Mouse (Mus musculus): Measurements from ENCODE around the gene Nmrk2.

Nmrk2 gene

DNA sequence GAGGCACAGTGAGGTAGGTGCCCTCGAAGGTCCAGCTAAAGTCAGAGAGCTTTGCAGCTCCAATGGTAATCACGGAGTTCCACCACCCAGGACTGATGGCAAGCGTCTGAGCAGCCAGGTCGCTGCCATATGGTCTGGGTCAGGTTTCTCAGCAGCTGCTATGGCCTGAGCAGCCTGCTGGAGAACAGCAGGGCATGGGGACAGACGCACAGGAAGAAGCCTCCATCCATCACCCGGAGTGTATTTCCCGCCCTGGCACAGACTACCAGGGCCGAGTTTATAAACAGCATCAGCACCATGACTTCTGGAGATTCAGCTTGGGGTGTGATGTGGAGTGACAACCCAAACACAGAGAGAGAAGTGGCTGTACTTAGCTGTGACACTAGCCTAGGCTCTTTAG, 36.7 kb downstream of the Nmrk2 start:
- in situ Hi-C loops (cut with MboI, MseI), result no loop called here

DNA sequence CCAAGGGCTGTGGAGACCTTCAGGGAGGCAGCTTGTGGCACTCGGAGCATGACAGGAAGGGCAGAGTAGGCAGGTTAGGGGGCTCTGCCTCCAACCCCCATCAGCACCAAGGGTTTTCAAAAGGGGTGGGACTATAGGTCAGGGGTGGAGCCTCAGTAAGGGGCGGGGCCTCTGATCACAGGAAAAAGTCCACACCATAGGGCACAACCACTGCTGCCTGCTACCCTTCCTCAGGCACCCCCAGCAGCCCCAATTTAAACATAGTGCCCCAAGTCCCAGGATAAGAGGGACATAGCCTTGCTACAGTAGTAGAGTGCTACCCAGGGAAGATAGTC, 39.6 kb downstream of the Nmrk2 start:
- in situ Hi-C loops (cut with MboI, MseI), result loop anchor here (5.0 kb wide), 1 partner anchor 55 kb away; the partner anchor contains the start of gene Map2k2

DNA sequence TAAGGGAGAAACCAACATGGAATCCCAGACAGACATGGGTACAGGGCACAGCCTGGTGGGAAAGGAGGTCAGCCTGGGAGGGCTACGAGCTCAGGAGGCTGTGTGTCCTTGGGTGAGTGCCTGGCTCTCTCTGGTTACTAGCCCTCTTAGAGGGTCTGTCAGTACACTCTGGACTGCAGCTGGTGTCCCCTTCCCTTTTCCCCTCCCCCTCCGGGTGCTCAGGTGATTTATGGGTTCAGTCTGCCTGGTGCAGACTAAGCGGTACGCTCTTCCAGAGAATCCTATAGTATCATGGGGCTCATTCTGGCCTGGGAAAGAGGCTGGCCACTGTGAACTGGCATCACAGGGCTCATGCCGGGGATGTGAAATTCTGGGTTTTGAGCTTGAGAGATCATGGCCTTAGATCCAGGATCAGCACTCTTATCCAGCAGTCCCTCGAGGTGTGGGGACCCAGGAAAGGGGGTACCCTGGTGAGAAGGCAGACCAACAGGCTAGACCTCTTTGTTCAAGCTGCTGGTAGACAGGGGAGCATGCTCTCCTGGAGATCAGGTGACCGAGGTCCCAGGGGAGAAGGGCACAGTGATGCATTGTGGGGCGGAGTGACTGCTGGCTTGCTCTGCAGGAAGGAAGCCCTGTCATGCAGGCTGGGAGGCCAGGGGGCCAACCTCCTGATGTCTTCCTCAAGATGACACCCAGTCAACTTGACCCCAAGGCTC, 40.1 kb downstream of the Nmrk2 start:
- in situ Hi-C loops (cut with MboI, MseI), result loop anchor here (5.0 kb wide), 1 partner anchor 54 kb away; the partner anchor contains the start of gene Map2k2

DNA sequence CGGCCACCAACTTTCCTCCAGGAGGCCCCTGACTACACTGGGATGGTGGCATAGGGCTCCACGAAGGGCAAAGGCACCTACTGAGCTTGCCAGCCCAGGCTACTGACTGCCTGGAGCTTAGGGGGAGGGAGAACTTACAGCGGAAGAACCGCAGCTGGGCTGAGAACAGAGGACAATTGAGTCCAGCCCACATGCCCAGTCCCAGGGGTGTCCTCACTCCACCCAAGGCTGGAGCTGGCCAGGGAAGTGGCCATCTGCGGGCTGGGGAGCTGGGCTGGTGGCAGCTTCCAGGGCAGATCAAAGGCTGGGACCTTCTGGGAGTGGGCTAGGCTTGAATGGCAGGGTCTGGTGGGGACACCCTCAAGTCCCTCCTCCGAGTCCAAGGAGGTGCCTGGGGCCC, 47.1 kb downstream of the Nmrk2 start:
- in situ Hi-C loops (cut with MboI, MseI), result no loop called here

DNA sequence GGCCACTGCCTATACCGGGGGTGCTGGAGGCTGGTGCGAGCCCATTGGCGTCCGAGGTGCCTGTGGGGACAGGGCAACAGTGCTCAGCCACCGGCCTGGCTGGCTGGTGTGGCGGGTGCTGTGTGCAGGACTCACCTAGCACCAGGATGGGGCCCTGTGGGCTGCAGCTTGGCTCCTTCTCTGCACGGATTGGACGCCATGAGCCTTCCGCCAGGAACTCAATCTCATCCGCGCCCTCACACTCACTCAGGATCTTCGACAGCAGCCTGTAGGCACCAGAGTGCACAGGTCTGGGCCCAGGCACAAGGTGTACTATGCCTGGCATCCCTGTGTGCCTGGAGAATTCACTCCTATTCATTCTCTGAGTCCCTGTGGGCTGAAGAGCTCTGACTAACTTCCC, 47.5 kb downstream of the Nmrk2 start:
- in situ Hi-C loops (cut with MboI, MseI), result no loop called here

DNA sequence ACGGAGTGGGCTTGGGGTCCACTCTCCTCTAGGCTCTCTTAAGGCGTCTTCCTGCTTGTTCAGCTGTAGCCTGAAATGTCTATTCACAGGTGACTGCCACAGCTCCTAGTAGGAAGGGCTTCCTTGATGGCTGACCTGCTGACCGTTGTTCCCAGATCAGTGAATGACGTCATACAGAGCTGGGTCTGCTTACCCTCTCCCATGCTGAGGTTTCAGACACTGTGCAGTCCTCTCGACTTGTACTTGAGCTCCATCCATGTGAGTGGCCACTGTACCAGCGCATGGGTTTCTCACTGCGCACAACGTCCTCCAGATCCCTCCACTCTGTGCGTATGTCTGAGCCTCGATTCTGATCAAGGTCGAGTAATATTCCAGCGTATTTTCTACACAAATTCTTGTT, 49.2 kb downstream of the Nmrk2 start:
- in situ Hi-C loops (cut with MboI, MseI), result no loop called here

DNA sequence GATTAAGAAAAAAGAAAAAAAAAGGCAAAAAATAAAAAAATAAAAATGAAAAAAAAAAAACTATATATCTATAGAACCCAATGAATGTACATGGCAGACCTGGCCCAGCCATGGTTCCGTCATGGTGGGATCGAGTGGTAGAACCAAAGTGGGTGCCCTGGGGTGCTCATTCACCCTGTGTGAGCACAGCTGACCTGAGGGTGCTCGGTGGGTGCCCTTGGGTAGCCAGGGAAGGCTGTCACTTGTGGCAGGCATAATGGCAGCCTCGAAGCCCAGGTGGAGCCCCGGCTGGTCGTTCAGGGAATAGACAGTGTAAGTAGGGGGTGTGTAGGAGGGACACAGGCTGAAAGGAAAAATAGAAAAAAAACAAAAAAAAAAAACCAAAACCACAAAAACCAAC, 50.6 kb downstream of the Nmrk2 start:
- in situ Hi-C loops (cut with MboI, MseI), result no loop called here

Data from T-helper 2 cell (primary cell).